Mouse (Mus musculus) limb, embryonic 13.5 days (tissue): ENCODE data around the gene Cdk5rap1. TPM values are rescaled to one million over a fixed set of nuclear protein-coding genes. Genes with fewer than 3 reads are reported as not detected.

Experiments used
- ATAC-seq: fragments of 200-750 bp; cut with Nextera tagmentation; 2 replicates; pipeline ENCODE4 v1.8.0; 2017; ENCODE audit warnings: low read depth, moderate number of reproducible peaks, moderate TSS enrichment; ENCODE audit not compliant: low FRiP score
- H3K27ac ChIP-seq: fragments of 300-500 bp; sonication (generic); 2 replicates; pipeline ENCODE4 v1.5.1; 2015; ENCODE audit warnings: inconsistent platforms, mild to moderate bottlenecking, moderate library complexity
- H3K27me3 ChIP-seq: fragments of 300-500 bp; sonication (generic); 2 replicates; pipeline ENCODE4 v1.6.1; 2015; ENCODE audit warnings: mild to moderate bottlenecking, inconsistent platforms
- H3K36me3 ChIP-seq: fragments of 300-500 bp; sonication (generic); 2 replicates; pipeline ENCODE4 v1.6.1; 2015; ENCODE audit warnings: inconsistent platforms, mild to moderate bottlenecking, moderate library complexity
- H3K4me1 ChIP-seq: fragments of 300-500 bp; sonication (generic); 2 replicates; pipeline ENCODE4 v1.6.1; 2015; ENCODE audit warnings: inconsistent platforms
- H3K4me2 ChIP-seq: fragments of 300-500 bp; sonication (generic); replicated peaks from 2 replicates; pipeline ENCODE4 v1.6.1; 2015; ENCODE audit warnings: inconsistent platforms, mild to moderate bottlenecking, moderate library complexity
- H3K4me3 ChIP-seq: fragments of 300-500 bp; sonication (generic); 2 replicates; pipeline ENCODE4 v1.5.1; 2015; ENCODE audit warnings: moderate library complexity, mild to moderate bottlenecking, inconsistent platforms
- H3K9ac ChIP-seq: fragments of 300-500 bp; sonication (generic); 2 replicates; pipeline ENCODE4 v1.6.1; 2015; ENCODE audit warnings: mild to moderate bottlenecking, inconsistent platforms
- H3K9me3 ChIP-seq: fragments of 300-500 bp; sonication (generic); 2 replicates; pipeline ENCODE4 v1.6.1; 2016; ENCODE audit warnings: inconsistent platforms
- WGBS: fragments of 180-500 bp; shearing (Covaris S2); methylation state at CpG from one replicate; pipeline ENCODE4 v1.1.7; 2015; 5-methylcytosine and 5-hydroxymethylcytosine counted together
- polyA plus RNA-seq: library from polyadenylated mRNA; unstranded; fragments of >200 nt; fragmentation: Nextera tagmentation; extraction: Ambion mirVana; gene quantifications from 2 replicates; pipeline ENCODE4 v1.2.1, GENCODE M21; 2015

Cdk5rap1 gene
- 19.6 and 21.9 TPM in 2 replicates for polyA plus RNA-seq

DNA sequence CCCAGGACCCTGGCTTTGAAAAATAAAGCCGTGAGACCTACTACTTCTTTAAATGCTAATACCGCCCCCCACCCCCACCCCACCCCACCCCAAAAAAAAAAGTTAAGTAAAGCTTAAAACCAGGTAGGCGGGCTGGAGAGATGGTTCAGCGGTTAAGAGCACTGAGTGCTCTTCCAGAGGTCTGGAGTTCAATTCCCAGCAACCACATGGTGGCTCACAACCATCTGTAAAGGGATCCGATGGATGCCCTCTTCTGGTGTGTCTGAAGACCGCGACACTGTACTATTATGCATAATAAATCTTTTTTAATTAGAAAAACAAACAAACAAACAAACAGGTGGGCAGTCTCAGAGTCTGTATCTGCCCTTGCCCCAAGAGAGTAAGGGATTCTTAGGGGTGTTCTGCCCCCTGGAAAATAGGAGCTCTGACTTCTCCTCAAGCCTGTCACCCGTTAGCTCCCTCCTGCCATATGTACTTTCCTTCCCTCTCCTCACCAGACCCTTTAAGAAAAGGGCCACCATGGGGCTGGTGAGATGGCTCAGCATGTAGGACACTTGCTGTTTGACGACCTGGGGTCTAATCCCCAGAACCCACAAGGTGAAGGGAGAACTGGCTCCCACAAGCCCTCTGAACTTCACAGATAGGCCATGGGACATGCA is at the start of gene Cdk5rap1:
Cdk5rap1 (minus strand) TSS at position 169 of the 659 bp plus-strand sequence.
- Histone ChIP-seq H3K4me2 (peak within 1 kb of the TSS; percentile 75), H3K9me3 (no peaks in the 10 kb centered on the region), H3K9ac (peak within 1 kb of the TSS; percentile 94), H3K27ac (peak within 1 kb of the TSS; percentile 93), H3K36me3 (peaks cover 14% of the 10 kb centered on the region), H3K4me3 (peak within 1 kb of the TSS; percentile 83), H3K4me1 (peaks cover 4% of the 10 kb centered on the region; the same call in 1 of the 2 replicates), H3K27me3 (no peaks in the 10 kb centered on the region)
- no peak for ATAC-seq
- WGBS = 16% methylated on average over 9 of the region's 9 CpGs

DNA sequence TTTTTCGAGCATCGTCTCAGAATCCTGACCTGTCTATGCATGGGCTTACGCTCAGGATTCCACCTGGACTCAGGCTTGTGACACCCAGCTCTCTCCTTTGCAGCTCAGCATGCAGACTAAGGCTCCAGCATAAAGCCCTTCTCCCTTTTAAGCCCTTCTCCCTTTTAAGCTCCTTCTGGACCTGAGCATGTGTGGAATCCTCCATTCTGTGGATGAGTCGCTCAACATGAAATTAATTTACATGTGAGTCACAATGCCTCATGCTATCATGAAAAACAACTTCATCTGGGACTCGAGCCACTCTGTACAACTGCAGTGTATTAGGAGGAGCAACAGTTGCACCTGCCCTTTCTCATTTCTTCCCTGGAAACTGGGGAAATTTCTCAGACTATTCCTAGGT is 49.4 kb upstream of the Cdk5rap1 start:
- Histone ChIP-seq H3K4me3 (no peak overlapping the region), H3K27me3 (no peaks in the 10 kb centered on the region), H3K27ac (no peak overlapping the region), H3K9me3 (no peaks in the 10 kb centered on the region), H3K36me3 (no peaks in the 10 kb centered on the region), H3K4me1 (peaks cover 22% of the 10 kb centered on the region), H3K9ac (no peak overlapping the region), H3K4me2 (no peak overlapping the region)
- no peak for ATAC-seq
- WGBS = 74% methylated on average over 5 of the region's 5 CpGs

DNA sequence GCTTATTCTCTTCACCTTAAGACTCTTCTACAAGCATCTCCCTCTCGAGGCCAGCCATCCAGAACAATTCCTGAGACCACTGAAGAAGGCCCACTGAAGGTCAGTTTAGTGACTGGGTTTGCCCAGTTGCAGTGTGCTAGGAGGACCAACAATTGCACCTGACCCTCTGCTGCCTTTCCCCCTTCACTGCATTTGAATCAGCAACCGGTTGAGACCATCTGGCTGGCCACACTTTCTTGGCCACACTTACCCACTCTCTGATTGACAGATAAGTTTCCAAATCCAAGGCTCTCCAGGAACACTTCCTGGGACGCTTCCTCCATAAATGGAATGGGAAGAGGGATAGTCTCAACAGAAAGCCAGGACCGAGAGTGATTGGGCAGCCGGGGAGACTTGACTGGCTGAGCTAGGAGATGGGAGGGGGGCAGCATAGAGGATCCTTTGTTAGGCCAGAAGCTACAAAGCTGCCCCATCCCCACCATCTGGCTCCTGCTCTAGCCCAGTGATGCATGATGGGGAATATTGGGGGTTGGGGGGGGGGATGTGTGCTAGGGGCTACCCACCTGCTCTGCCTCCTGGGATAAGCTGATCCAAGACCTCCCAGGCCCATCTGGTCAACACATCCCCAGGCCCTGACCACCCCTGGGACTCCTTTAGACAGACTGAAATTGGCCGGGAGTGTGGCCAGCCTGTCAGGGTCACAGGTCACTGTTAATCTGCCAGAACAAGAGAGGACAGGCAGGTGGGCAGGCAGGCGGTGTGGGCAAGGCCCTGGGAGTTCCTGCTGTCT is 48.3 kb upstream of the Cdk5rap1 start:
- 35% methylated on average over 7 of the region's 7 CpGs for WGBS
- Histone ChIP-seq H3K9me3 (no peaks in the 10 kb centered on the region), H3K9ac (no peak overlapping the region), H3K4me3 (no peak overlapping the region), H3K4me2 (no peak overlapping the region), H3K36me3 (no peaks in the 10 kb centered on the region), H3K27ac (no peak overlapping the region), H3K27me3 (no peaks in the 10 kb centered on the region), H3K4me1 (peaks cover 16% of the 10 kb centered on the region)
- ATAC-seq = no peak

DNA sequence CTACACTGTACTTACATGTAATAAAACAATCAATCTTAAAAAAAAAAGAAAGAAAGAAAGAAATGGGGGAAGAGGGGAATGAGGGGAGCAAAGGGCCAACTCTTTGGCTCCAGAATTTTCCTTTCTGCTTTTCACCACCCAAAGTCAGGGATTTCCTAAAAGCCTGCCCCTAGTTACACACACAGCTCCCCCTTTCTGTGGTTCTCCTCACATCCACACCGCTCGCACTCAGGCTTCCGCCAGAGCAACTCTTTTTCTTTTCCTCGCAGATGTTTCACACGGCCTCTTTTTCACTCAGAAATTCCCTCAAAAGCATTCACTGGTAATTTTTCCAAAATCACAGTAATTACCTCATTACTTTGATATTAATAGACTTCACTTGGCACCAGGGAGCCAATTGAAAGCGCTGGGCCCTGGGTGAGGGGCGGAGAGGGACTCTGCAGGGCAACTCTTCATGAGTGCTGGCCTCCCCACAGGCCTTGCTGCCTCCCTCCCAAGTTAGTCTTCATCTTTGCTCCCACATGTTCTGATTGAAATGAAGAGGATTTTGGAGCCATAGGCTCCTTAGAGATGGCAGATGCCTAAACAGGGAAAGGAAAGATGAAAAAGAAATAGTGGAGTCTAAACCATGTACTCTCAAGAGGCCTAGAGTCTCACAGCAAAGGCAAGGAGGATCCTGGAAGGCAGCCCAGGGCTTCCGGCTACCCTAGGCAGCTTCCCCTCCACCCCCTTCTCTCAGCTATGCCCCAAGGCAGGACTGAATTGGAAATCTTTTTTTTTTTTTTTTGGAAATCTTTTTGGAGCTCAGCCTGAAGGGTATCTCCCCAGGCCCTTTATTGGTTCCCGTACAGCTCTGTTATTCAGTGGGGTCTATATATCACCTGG is 47.1 kb upstream of the Cdk5rap1 start:
- peaks cover 14% of the 10 kb centered on the region for H3K4me1 ChIP-seq
- H3K36me3 ChIP-seq = no peaks in the 10 kb centered on the region
- 80% methylated on average over 9 of the region's 9 CpGs for WGBS
- no peak overlapping the region for H3K4me3 ChIP-seq
- no peak for ATAC-seq
- no peaks in the 10 kb centered on the region for H3K27me3 ChIP-seq
- H3K9ac ChIP-seq = no peak overlapping the region
- no peaks in the 10 kb centered on the region for H3K9me3 ChIP-seq
- H3K27ac ChIP-seq = 0 out of 2 replicates have a peak overlapping the region, but pooled peaks have one; percentile 33
- no peak overlapping the region for H3K4me2 ChIP-seq

DNA sequence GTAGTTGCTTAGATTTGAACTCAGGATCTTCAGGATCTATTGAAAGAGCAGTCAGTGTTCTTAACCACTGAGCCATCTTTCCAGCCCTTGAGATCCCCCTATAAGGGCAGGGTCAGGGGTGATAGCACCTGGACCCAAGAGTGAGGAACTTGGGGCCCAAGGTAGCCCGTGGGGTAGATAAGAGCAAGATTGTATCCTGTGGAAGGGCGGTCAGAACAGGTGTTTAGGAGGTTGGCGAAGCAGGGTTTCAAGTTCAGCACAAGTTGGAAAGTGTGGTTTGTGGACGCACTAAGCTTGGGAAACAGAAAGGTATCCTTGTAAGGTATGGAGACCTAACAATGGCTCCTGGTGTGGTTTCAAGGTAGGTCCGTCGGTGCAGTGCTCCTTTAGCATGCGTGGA is 45.2 kb upstream of the Cdk5rap1 start:
- Histone ChIP-seq H3K9ac (no peak overlapping the region), H3K27ac (no peak overlapping the region)
- 82% methylated on average over 7 of the region's 7 CpGs for WGBS

DNA sequence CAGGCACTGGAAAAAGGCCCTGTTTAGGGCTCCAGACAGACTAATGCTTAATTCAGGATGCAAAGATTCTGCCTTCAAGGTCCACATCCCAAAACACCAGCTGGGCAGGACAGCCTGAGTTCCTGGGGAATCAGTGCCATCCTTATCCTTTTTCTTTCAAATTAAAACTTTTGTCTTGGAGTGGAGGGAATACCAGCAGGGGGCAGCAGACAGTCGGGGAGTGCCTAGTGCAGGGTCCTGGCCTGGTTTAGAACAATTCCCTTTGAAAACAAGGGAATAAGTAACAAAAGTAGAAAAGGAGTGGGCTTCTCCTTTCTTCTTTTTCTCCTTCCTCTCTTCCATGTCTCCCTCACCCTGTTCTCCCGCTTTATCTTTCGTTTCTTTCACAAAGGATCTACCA is 44.3 kb upstream of the Cdk5rap1 start:
- 13% methylated on average over 3 of the region's 3 CpGs for WGBS
- no peak overlapping the region for H3K9ac ChIP-seq
- ATAC-seq = no peak

More for the DNA sequence above, 45.2 kb upstream of the Cdk5rap1 start:
- Histone ChIP-seq H3K27me3 (no peaks in the 10 kb centered on the region), H3K4me3 (no peak overlapping the region), H3K36me3 (no peaks in the 10 kb centered on the region), H3K9me3 (no peaks in the 10 kb centered on the region), H3K4me1 (peaks cover 14% of the 10 kb centered on the region), H3K4me2 (no peak overlapping the region)
- no peak for ATAC-seq

DNA sequence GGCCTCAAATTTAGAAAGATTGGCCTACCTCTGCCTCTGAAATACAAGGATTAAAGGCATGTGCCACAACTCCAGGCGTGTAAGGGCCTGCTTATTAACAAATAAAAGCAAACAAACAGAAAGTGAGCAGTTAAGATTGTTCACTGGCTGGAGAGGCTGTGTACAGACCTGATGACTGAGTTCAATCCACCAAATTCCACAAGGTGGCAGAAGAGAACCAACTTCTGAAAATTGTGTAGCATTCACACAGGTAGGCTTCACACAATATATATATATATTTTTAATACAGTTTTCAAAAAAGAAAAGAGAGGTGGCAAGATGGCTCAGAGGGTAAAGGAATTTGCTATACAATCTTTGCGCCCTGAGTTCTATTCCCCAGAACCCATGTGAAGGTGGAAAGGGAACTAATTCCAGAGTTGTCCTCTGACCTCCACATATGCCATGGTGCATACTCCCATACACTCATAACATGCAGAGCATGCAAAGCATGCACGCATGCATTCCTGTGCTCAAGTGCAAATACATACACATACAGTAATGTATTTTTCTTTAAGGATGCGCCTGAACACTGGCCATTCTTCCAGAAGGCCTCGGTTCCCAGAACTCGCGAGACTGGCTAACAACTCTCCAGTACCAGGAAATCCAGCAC is 39.3 kb upstream of the Cdk5rap1 start:
- H3K27me3 ChIP-seq = peaks cover 11% of the 10 kb centered on the region; the same call in 1 of the 2 replicates
- 67% methylated on average over 7 of the region's 7 CpGs for WGBS
- no peak overlapping the region for H3K4me2 ChIP-seq
- peaks cover 4% of the 10 kb centered on the region for H3K4me1 ChIP-seq
- no peak overlapping the region for H3K4me3 ChIP-seq
- no peak overlapping the region for H3K9ac ChIP-seq
- H3K36me3 ChIP-seq = no peaks in the 10 kb centered on the region
- no peak overlapping the region for H3K27ac ChIP-seq
- H3K9me3 ChIP-seq = no peaks in the 10 kb centered on the region
- no peak for ATAC-seq

More for the DNA sequence above, 44.3 kb upstream of the Cdk5rap1 start:
- peaks cover 14% of the 10 kb centered on the region for H3K4me1 ChIP-seq
- H3K4me3 ChIP-seq = no peak overlapping the region
- no peaks in the 10 kb centered on the region for H3K36me3 ChIP-seq
- no peaks in the 10 kb centered on the region for H3K9me3 ChIP-seq
- H3K27me3 ChIP-seq = no peaks in the 10 kb centered on the region
- no peak overlapping the region for H3K27ac ChIP-seq
- H3K4me2 ChIP-seq = no peak overlapping the region

DNA sequence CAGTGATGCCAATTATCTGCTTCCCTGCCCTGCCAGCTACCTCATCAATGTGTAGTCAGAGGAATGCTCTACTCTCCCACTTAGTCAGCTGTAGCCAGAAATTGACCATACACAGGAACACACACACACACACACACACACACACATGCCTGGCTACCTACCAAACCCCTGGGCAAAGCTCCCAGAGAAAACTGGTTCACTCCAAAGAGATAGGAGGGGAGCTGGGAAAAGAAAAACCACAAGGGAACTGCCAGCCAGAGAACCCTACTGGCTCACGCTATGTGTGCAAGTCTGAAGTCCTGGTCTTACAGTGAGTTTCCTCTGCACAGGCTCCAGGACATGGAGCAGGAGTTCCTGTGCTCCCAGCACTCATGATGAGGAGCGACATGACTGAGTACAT is 37.5 kb upstream of the Cdk5rap1 start:
- H3K9me3 ChIP-seq = no peaks in the 10 kb centered on the region
- peaks cover 17% of the 10 kb centered on the region; the same call in 1 of the 2 replicates for H3K27me3 ChIP-seq
- peaks cover 20% of the 10 kb centered on the region for H3K4me1 ChIP-seq
- ATAC-seq = no peak
- 68% methylated on average over 2 of the region's 2 CpGs for WGBS
- H3K4me2 ChIP-seq = no peak overlapping the region
- no peak overlapping the region for H3K4me3 ChIP-seq
- no peak overlapping the region for H3K9ac ChIP-seq
- H3K27ac ChIP-seq = no peak overlapping the region
- H3K36me3 ChIP-seq = no peaks in the 10 kb centered on the region

DNA sequence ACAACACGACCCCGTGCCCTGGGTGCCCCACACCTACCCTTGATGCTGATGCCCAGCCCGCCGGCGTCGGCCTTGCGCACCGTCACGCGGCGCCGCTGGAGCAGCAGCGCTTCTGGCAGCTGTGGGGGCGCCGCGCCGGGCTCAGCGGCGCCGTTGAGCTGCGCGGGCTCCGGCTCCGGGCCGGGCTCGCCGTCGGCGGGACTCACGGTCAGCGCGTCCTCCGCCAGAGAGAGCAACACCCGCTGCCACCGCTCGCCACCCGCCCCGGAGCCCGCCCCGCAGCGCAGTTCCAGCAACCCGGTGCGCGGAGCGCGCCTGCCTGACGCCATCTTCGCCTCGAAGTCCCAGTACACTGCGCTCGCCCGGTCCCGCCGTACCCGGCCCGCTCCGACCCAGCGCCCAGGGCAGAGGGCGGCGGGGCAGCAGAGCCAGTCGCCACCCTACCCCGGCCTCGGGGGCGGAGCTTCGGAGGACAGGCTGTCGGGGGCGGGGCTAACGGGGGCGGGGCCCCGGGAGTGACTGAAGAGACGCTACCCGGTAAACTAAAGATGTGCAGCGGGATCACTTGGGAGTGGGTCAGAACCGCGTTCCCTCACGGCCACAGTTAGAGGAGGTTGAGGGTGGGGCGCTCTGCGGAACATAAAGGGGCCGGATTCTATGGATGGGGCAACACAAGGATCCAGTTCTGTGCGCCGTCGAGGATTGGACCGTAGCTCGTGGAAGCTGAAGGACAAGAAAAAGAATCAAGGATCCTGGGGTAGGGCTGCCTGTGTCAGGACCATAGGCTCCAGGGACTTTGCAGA is 35.0 kb upstream of the Cdk5rap1 start, which contains the start of gene Snta1:
Snta1 (minus strand) TSS at position 457 of the 803 bp plus-strand sequence.
- ATAC-seq = peak; percentile 87
- 3% methylated on average over 83 of the region's 84 CpGs for WGBS
- Histone ChIP-seq H3K9ac (peak within 1 kb of the TSS; percentile 78), H3K27ac (no peak within 1 kb of the TSS), H3K4me3 (peak within 1 kb of the TSS; percentile 69), H3K9me3 (no peaks in the 10 kb centered on the region), H3K4me1 (peaks cover 35% of the 10 kb centered on the region), H3K27me3 (peaks cover 17% of the 10 kb centered on the region; the same call in 1 of the 2 replicates), H3K4me2 (peak within 1 kb of the TSS; percentile 72), H3K36me3 (no peaks in the 10 kb centered on the region)

DNA sequence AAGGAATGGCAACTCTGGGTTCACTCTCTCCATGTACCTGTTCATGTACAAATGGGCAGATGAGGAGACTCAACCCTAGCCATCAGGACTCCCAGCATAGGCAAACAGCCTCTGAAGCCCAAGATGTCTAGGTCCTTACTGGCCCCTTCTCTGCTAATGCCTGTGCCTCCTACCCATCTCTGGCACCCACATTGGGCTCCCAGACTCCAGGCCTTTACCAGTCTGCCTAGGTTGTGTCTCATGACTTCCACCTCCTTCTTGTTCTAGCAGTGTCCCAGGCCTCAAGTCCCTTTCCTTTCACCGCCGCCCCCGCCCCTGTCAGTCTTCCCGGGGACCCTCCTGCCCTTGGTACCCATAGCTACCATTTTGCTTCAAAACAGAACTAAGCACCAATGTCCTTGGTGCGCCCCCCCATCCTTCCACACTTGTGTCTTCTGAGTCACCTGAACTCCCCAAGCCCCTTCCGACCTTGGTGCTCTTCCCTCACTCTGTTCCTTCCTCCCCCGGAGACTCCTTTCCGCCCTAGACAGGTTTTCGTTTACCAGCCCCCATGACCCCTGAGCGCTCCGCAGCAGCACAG is 34.3 kb upstream of the Cdk5rap1 start:
- Histone ChIP-seq H3K36me3 (no peaks in the 10 kb centered on the region), H3K4me3 (peak overlapping the region; percentile 69), H3K4me1 (peaks cover 40% of the 10 kb centered on the region), H3K27ac (no peak overlapping the region), H3K9me3 (no peaks in the 10 kb centered on the region), H3K9ac (peak overlapping the region; percentile 78), H3K27me3 (peaks cover 17% of the 10 kb centered on the region; the same call in 1 of the 2 replicates), H3K4me2 (peak overlapping the region; percentile 72)
- WGBS = 29% methylated on average over 11 of the region's 11 CpGs
- no peak for ATAC-seq
